9 mouse cellular contexts compared by ENCODE assay signal in genomic region chr17:80762391-80763040, GRCm38 (mm10). TPM values are rescaled to one million over a fixed set of nuclear protein-coding genes. Genes with fewer than 3 reads are reported as not detected.
A peak's percentile ranks its signal among the peaks of the same experiment; 100 is the strongest.
DNase-seq lines count a peak whose midpoint lies in the region; ATAC-seq and TF ChIP-seq lines count a peak whose summit lies in the region.
"Had no signal": no experiment of that assay in that cellular context is flagged by ENCODE, and none has a peak within 500 bp of the region (broad histone marks: within the 10 kb centered on the region; RNA-seq: fewer than 3 reads in every experiment).

No protein-coding gene starts in this region.

- no peak overlapping the region for H3K9ac ChIP-seq in heart, embryonic 12.5 days
- H3K9ac ChIP-seq: stomach, embryonic 15.5 days had no signal

- no peak for ATAC-seq in heart, embryonic 12.5 days (ENCODE audit: insufficient number of reproducible peaks, low FRiP score)
- peak; percentile 59 for ATAC-seq in activated CD4-positive, CD25-positive, alpha-beta regulatory T cell, adult 4 months

- H3K79me3 ChIP-seq in C2C12 (ENCODE audit: low read depth) = no peaks in the 10 kb centered on the region

- TF ChIP-seq CTCF in C2C12 (IDR thresholded peaks at IDR 0.05; ENCODE audit: control insufficient read depth, insufficient read depth, insufficient read length) = no peak

- intact Hi-C loops in heart, postnatal 14 days (cut with DNase I) = no loop called here

- no peaks in the 10 kb centered on the region for H3K36me3 ChIP-seq in heart, embryonic 12.5 days
- no peaks in the 10 kb centered on the region for H3K36me3 ChIP-seq in C2C12 (ENCODE audit: control insufficient read depth, insufficient read depth)
- H3K36me3 ChIP-seq: stomach, embryonic 15.5 days had no signal

- no peak overlapping the region for H3K4me2 ChIP-seq in heart, embryonic 12.5 days
- H3K4me2 ChIP-seq: stomach, embryonic 15.5 days had no signal

- no peak overlapping the region for H3K4me3 ChIP-seq in heart, embryonic 12.5 days
- no peak overlapping the region for H3K4me3 ChIP-seq in C2C12 (ENCODE audit: insufficient read depth, poor library complexity, severe bottlenecking)
- H3K4me3 ChIP-seq: stomach, embryonic 15.5 days had no signal

- no peaks in the 10 kb centered on the region for H3K79me2 ChIP-seq in C2C12 (ENCODE audit: control insufficient read depth, insufficient read depth)

- no peak for DNase-seq in heart, postnatal 14 days
- peak; percentile 45 to 47 for DNase-seq in natural killer cell, adult 2 months (ENCODE audit: low spot score in 2 of 2)
- DNase-seq in testis, postnatal 14 days (ENCODE audit: low spot score) = no peak
- no peak for DNase-seq in kidney, adult 8-10 months
- DNase-seq: layer of hippocampus, adult 9-11 months had no signal

- H3ac ChIP-seq in C2C12 (ENCODE audit: control insufficient read depth, insufficient read length, low read depth) = no peak overlapping the region

- peak overlapping the region; percentile 80 for H3K27ac ChIP-seq in heart, embryonic 12.5 days (ENCODE audit: poor library complexity, severe bottlenecking)
- H3K27ac ChIP-seq: stomach, embryonic 15.5 days had no signal

- peaks cover 23% of the 10 kb centered on the region for H3K4me1 ChIP-seq in heart, embryonic 12.5 days (replicated peaks)
- H3K4me1 ChIP-seq: stomach, embryonic 15.5 days had no signal

- H3K27me3 ChIP-seq in heart, embryonic 12.5 days (replicated peaks) = no peaks in the 10 kb centered on the region
- H3K27me3 ChIP-seq in C2C12 (ENCODE audit: control insufficient read depth, insufficient read depth, insufficient read length) = no peaks in the 10 kb centered on the region
- H3K27me3 ChIP-seq: stomach, embryonic 15.5 days had no signal

- WGBS in heart, embryonic 12.5 days = 71% methylated on average over 9 of the region's 9 CpGs

- H3K9me3 ChIP-seq in heart, embryonic 12.5 days (replicated peaks) = no peaks in the 10 kb centered on the region
- H3K9me3 ChIP-seq: stomach, embryonic 15.5 days had no signal

TF ChIP-seq in C2C12, 6 proteins besides CTCF, POLR2A, EP300 and RAD21:
- TF ChIP-seq MYOG (IDR thresholded peaks at IDR 0.05; ENCODE audit: control insufficient read depth, extremely low read depth, insufficient read length) (no peak), CEBPB (IDR thresholded peaks at IDR 0.05; ENCODE audit: low read depth) (no peak), MAX (IDR thresholded peaks at IDR 0.05) (no peak), USF1 (IDR thresholded peaks at IDR 0.05; ENCODE audit: low read depth) (peak; percentile 95), MYOD1 (IDR thresholded peaks at IDR 0.05; ENCODE audit: control insufficient read depth, insufficient read length, low read depth) (no peak), FOSL1 (IDR thresholded peaks at IDR 0.05; ENCODE audit: insufficient read depth, low read length, poor library complexity, severe bottlenecking) (no peak)

RNA-seq across cellular contexts. Expression of gene Map4k3, which starts 34.2 kb away (rescaled TPM):
- polyA plus RNA-seq in heart, embryonic 12.5 days (2016; fragmentation: Nextera tagmentation; extraction: Ambion mirVana) = 25.0 and 25.8 TPM in 2 replicates
- total RNA-seq in heart, postnatal 14 days (2021) = 10 to 100 TPM; 30.0 to 34.6 TPM
- polyA plus RNA-seq in C2C12 (2012; fragmentation: generic; extraction: Trizol) = 3.0 TPM
- polyA plus RNA-seq in activated CD4-positive, CD25-positive, alpha-beta regulatory T cell, adult 4 months (2017; shearing (Covaris generic)) = 1 to 10 TPM; 2.3 to 4.2 TPM

Comparison
In these comparisons a context has a peak if more than half of its experiments do, and no peak if none do; other contexts are left out.
1. DNase-seq: peak in natural killer cell, adult 2 months (2 of 2); none in heart, postnatal 14 days (0 of 2), testis, postnatal 14 days (single experiment) and kidney, adult 8-10 months (0 of 2).